Mouse (Mus musculus) heart, postnatal 4 days (tissue): Measurements from ENCODE around the gene Ndufs8. TPM values are rescaled to one million over a fixed set of nuclear protein-coding genes. Genes with fewer than 3 reads are reported as not detected.

ENCODE experiments used
- DNase-seq: peaks from one replicate; pipeline ENCODE4 v3.0.0; 2021
- total RNA-seq, 2 experiments: library from RNA; stranded (reverse); gene quantifications; 2 replicates each; pipeline ENCODE4 v1.2.3; 2021

Gene Ndufs8
- total RNA-seq, 2 experiments from 2014 or later: 290 to 307 TPM

DNA sequence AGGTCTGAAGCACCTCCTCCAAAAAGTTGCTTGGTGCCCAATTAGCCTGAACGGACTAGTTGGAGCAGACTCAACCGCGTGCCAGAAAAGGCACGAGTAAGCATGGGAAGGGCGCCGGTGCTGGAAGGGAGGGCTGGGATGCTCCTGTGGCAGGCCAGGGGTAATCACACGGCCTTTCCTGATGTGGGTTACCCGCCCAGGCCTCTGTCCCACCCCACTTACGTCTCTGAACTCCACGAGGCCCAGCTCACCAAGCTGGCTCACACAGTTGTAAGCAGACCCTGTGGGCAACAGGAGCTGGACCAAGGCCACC is 8.3 kb downstream of the Ndufs8 start:
- DNase-seq: no peak

DNA sequence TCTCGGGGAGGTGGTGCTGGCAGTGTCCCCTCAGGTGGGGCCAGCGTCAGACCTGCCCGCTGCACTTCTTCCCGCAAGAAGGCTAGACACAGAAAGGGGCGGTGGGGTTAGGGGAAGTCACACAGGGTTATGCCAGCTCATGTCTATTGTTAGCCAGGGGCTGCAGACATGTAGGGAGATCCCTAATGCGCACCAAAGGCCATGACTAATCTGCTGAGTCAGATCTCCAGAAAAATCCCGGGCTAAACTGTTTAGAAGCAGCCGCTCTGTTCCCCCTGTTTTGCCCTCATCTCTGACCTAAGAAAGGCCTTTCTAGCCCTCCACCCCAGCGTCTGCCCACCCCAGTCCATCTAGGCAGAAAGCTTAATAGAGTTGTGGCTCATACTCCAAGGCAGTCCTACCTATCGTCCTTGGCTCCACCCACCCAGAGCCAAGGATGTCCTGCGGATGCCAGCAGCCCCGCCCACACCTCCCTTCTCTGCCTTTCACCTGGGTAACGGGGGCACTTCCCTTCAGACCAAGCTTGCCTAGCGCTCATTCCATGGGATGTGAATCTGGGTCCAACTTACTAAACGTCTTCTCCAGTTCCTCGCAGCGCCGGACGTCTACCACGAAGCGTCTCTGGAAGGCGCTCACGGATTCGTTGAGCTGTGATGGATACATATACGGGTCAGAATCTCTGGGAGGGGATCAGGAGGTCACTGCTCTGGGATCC is 8.8 kb downstream of the Ndufs8 start:
- no peak for DNase-seq

DNA sequence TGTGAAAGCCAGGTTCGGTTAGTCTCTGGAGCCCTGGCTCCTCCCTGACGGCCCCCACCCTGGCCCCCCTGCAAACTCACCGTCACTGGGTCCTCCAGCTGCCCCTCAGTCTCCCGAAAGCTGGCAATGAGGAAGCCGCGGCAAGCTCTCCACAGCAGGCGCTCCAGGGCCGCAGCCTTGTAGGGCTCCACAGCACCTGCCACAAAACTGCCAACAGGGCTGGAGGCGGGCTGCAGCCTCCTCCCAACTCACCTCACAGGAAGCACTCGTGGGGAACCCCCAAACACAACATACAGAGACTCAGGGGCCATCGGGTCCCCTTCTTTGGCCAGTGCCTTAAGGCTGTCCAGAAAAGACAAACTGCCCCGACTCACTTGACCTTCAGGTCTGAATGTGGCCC is 9.6 kb downstream of the Ndufs8 start:
- DNase-seq: no peak

DNA sequence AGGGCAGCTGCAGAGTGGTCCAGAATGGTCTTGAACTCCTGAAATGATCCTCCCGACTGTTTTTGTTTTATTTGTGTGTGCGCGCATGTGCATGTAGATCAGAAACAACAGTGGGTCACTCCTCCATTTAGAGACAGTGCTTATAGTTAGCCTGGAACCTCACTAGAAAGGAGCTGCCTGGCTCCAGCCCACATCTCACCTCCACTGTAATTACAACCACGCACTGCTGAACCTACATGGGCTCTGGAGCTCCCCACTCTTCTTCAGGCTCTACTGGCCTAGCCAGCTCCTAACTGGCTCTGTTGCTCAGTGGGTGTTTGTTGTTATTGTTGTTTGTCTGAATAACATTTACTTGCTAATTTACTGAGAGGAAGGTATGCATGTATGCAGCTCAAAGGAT is 13.0 kb downstream of the Ndufs8 start:
- DNase-seq: no peak

- DNase-seq: no peak
These were observed 13.6 kb downstream of the Ndufs8 start for GRCm38 (mm10) chr19:3898952-3899351.

DNA sequence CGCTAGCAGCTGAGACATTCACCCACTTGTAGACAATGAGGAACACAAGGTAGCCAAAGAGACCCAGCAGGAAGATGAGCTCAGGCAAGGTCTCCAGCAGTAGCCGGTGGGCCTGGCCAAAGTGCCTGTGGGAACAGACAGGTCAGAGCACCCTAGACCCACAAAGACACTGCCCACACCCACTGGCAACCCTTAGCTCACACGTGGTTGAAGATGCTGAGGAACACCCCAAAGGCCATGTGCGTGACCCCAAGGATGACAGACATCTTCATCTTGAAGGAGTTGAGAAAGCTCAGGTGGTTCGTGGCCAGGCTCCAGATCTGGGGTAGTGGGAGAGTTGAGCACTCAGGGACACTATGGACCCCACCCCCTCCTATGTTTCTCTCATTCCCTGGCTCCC is 15.0 kb downstream of the Ndufs8 start:
- no peak for DNase-seq

- no peak for DNase-seq
These were observed 16.4 kb downstream of the Ndufs8 start for GRCm38 (mm10) chr19:3896208-3896607.

DNA sequence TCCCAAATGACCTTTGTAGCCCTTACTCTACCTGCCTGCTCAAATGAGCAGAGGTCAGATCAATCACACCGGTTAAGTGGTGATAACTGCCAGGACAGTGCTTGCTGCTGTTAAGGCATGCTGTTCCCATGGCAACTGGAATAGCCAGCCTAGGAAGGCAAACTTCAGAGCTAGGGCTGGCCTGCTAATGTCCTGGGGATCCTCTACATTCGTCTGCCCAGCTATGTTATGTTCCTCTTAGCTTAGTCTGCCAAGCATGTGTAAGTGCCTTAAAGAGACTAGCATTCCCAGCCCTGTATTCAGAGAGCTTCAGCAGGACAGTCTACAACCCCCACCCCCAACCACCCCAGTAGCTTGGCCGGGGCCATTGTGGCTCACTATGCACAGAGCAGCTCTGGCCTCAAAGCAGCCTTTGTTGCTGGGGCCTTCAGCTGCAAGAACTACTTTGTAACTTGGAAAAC is 17.4 kb downstream of the Ndufs8 start:
- DNase-seq: no peak

DNA sequence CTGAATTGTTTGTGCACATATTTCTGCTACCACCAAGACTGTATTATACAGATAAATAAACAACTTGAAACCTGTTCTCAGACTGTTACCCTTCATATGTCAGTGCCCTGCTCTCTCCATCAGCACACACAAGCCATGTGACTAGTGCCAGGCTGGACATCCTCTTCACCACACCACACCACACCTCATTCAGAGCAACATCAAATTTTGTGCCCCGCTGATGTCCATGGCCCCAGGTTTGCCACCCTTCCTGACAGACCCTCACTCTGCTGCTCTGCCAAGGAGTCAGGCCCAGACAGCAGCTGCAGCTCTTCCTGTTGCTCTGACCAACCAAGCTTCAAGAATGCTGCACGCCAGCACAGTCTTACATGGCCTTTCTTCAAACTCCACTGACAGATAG is 18.3 kb downstream of the Ndufs8 start:
- no peak for DNase-seq

DNA sequence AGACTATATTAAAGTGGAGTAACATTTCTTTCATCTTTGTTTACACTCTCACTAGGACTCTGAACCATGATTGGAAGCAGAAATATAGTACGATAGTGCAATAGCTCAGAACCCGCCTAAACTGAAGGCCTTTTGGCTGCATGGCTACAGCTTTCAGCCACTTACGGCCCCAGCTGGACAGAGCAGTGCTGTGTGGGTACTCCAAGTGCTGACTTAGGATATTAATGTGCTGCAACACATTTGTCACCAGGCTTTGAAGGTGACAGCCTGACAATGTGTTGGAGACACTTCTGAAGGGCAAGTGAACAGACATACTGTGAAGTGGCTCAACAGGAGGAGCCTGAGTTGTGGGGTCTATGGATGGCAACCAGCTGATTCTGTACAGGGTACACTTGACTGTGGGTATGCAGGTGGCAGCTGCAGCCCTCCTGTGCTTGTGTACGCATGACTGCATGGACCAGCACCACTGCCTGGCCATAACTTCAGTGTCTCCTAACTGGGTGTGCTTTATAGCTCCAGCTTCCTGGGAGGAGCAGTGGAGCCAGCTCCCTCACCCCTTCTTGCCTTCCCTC is 18.9 kb downstream of the Ndufs8 start:
- no peak for DNase-seq

- no peak for DNase-seq
These were observed 22.4 kb downstream of the Ndufs8 start for GRCm38 (mm10) chr19:3890181-3890580.

DNA sequence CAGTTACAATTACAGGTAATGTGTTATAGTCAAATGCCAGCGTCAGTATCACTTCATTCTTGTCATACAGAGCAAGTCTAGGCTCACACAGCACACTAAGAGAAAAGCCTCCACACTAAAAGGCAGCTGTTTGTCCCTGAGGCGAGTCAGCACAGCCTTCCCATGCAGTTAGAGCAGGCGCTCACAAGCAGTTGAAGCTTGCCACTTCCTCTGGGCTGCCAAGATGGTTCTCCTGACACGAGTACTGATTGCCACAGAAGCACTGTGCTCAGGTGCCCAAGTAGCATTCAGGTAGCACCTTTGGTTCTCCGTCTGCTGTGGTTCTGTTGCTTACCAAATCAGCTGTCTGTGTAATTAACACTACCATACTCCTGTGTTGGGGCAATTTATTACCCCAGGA is 23.5 kb downstream of the Ndufs8 start:
- DNase-seq: no peak

DNA sequence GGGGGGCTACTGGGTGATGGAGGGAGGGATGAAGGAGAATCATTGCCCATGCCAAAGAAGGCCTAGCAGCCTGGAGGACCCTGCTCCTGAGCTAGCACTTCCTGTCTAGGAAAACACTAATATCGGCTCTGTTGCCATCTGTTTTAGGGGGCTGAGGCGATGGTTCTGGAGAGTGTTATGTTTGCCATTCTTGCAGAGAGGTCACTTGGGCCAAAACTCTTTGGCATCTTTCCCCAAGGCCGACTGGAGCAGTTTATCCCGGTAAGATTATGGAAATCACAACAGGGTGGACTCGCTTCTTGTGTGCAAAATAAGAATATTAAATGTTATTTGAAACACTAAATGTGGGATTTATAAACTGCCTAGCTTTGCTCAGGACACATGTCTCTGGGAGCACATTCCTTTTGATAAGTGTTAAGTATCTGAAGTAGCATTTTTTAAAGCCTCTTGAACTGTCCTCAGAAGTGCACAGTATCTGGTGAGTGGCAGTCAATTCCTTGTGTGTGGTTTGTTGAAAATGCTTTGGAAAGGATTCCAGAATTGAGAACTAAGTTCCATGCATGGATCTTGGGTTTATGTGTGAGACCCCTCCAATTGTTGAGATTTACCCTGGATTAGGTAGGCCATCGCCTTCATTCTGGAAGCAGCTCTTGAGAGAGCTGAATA is 28.1 kb downstream of the Ndufs8 start:
- DNase-seq: no peak

DNA sequence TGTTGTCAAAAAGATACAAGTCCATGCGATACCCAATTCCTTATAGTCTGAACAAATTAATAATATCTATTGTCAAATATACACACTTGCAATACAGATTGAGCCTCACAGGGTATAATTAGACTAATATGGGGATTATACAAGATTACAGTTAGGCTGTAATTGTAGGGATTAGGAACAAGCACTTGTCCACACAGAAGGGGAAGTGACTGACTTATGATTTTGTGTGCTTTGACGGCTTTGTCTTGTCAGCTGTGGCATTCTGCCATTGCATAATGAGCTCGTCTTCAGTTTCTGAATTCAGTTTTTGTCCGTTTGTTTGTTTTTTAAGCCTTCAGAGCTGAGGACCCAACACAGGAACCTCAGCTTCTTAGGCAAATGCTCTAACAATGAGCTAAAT is 30.4 kb downstream of the Ndufs8 start:
- DNase-seq: no peak

- DNase-seq: no peak
These were observed 32.3 kb downstream of the Ndufs8 start for GRCm38 (mm10) chr19:3880054-3880848.

GRCm38 (mm10) chr19:3875045-3875444 is 37.5 kb downstream of the Ndufs8 start:
- DNase-seq: no peak

- peak; percentile 68 for DNase-seq
These were observed 40.2 kb downstream of the Ndufs8 start for GRCm38 (mm10) chr19:3872373-3872772.

- DNase-seq: no peak
These were observed 41.1 kb downstream of the Ndufs8 start for GRCm38 (mm10) chr19:3871468-3871867.

DNA sequence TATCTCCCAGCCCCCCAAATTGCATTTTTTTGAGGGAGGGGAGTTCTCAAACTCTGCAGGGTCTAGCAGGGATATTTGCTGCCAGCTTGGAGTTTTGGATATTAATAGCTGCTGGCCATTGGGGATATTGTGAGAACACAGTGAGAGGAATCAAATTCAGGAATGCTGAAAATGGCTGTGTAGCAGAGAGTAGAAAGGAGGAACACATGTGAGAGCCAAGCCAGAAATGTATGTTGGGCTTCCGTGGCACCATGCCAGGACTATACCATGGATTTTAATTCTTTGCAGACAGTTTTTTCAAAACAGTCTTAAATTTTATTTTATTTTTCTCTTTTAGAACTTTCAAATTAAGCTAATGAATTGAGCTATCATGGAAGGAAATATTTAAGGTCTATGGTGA is 44.3 kb downstream of the Ndufs8 start:
- DNase-seq: no peak

DNA sequence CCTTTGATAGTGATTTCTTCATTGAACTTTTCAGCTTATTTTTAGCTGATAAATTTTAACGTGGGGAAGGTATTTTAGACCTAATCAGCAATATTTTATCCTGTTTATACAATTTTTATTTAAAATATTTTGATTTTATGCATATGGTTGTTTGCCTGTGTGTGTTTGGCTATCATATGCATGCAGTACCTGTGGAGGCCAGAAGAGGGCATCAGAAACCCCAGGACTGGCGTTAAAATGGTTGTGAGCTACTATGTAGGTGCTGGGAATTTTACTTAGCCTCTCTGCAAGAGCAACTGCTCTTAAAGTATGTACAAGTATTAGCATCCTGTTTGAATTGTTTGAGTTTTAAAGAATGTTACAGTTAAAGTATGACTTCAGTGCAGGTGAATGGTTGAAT is 47.6 kb downstream of the Ndufs8 start:
- DNase-seq: no peak

DNA sequence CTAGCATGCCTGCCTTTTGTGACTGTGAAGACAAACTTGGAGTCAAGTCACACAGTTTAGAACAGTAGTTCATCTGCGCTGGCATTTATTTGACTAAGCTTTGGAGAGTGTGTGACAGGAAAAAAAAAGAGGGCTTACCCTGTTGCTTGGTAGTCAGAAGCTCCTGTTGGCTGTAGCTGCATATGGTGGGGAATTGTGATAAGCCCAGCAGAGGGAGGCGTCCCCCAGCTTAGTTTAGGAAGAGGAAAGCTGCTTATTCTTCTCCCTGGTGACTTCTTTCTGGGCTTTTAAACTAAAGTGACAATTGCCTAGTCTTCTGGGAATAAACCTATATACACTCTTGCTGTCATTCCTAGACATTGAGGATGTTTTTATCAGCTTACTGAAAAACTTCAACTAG is 49.9 kb downstream of the Ndufs8 start:
- no peak for DNase-seq
